Mouse (Mus musculus): ENCODE measurements around the gene Ndp. TPM values are rescaled to one million over a fixed set of nuclear protein-coding genes. Genes with fewer than 3 reads are reported as not detected.

Gene Ndp
- polyA plus RNA-seq (2015; fragmentation: Nextera tagmentation; extraction: Ambion mirVana), result 8.4 and 9.2 TPM in 2 replicates

GRCm38 (mm10) chrX:16911241-16911873 lies at the start of gene Ndp:
Gene Ndp, minus strand, starts transcription at chrX:16911774.

Other genes starting within 250 kb of the Ndp start
- 6.5 and 6.9 TPM in 2 replicates for gene Maob, start 94.4 kb downstream of the Ndp start, polyA plus RNA-seq (2015; fragmentation: Nextera tagmentation; extraction: Ambion mirVana)

All from neural tube, postnatal 0 days (tissue).